Mouse (Mus musculus) adrenal gland, adult 8-10 months (tissue): ENCODE data around the gene Gm7945. TPM values are rescaled to one million over a fixed set of nuclear protein-coding genes. Genes with fewer than 3 reads are reported as not detected.
"Not testable (repeated sequence)": the region's sequence is repeated elsewhere in the genome, so short reads cannot be mapped to it uniquely, and the experiment has no call there.

Experiments
- DNase-seq: peaks from one replicate; pipeline ENCODE4 v3.0.0; 2022
- total RNA-seq, 4 experiments: library from RNA; stranded (reverse); gene quantifications; 2 replicates each; pipeline ENCODE4 v1.2.4; 2022

Gm7945 gene
- not detected for total RNA-seq

DNA sequence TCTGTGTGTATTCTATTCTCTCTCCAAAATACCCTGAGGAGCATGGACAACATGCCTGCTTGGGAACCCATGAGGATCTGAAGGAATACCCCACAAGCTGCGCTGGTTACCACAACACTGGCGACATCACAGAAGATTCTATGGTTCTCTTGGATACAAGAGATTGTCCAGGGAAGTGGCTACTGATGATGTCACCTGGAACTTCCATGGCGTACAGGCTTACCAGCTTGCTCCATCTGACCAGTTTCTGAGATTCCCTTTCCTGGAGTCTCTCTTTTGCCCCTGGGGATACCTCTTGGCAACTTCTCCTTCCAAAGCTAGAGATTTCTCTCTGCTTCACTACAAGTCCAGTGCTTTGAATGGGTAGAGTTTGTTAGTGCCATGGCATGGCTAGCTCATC lies at the start of gene Gm7945:
Gm7945 (minus strand) TSS at position 101 of the 400 bp plus-strand sequence.
- not testable (repeated sequence) for DNase-seq

DNA sequence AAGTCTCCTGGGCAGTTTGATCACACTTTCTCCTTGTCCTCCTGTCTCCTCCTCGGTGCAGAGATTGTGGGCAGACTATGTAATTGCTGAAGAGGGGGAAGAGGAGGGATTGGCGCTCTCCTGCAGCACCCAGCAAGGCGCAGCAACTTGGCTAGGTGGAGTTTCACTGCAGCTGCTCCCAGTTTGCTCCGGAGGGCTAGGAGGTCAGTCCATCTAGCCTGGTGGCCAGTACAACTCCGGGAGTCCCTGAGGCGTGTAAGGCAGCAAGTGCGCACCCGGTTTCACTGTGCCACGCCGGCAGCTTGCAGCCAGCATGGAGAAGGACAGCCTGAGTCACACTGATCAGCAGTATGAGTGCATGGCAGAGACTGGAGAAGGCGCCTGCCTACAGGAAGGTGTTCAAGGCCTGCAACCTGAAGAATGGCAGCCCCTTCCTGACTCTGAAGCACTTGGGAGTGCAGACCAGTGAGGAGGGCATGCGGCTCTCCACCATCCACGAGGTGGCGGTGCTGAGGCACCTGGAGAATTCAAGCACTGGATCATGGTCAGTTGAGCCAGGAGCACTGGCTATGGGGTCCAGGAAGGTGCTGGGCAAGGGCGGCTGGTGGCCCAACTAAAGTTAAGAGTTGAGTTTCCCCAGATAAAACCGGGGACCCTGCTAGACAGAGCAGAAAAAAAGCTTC lies 39.4 kb upstream of the Gm7945 start:
- DNase-seq = not testable (repeated sequence)

DNA sequence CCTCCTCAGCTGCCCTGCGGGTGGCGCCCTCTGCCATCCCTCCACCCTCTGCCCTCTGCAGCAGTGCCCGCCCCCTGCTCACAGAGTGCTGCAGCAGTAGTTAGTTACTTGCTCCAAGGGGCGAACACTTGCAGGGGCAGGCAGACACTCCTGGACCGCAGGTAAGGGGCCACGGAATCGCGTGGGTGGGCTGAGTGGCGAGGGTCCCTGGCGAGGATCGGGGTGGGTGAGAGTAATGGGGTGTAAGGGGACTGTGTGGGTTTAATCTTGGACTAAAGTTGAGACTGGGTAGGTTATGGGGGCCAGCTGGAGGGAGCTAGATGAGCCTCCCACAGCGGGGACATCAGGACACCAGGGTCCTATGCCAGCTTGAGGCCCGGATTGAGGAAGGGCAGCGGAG lies 38.5 kb upstream of the Gm7945 start:
- DNase-seq = not testable (repeated sequence)

DNA sequence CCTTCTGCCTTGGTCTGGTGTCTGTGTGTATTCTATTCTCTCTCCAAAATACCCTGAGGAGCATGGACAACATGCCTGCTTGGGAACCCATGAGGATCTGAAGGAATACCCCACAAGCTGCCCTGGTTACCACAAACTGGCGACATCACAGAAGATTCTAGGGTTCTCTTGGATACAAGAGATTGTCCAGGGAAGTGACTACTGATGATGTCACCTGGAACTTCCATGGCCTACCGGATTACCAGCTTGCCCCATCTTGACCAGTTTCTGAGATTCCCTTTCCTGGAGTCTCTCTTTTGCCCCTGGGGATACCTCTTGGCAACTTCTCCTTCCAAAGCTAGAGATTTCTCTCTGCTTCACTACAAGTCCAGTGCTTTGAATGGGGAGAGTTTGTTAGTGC lies 22.0 kb upstream of the Gm7945 start, which contains the start of gene Gm6482:
Gm6482 (minus strand) TSS at position 101 of the 400 bp plus-strand sequence.
- DNase-seq = not testable (repeated sequence)

DNA sequence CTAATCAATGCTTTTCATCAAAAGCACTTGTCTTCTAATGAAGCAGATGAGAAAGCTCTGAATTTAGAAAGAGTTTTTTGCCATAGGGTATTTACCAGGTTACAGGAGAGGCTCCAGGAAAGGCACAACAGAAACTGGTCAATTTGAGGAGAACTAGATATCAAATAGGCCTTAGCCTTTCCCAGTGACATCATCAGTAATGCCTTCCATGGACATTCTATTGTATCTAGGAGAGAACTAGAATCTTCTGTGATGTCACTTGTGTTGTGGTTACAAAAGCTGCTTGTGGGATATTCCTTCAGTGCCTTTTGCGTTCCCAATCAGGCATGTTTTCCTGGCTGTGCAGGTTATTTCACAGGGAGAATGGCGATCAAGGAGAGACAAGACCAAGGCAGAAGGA lies 37.9 kb downstream of the Gm7945 start, which contains the start of gene Gm5798:
Gm5798 (plus strand) TSS at position 301 of the 400 bp plus-strand sequence.
- DNase-seq = not testable (repeated sequence)

Other genes starting within 250 kb of the Gm7945 start
- gene Mbl1, start 234.9 kb downstream of the Gm7945 start, total RNA-seq = not detected
- not detected for gene Sftpd, start 201.2 kb downstream of the Gm7945 start, total RNA-seq
- not detected for gene Gm2832, start 107.6 kb downstream of the Gm7945 start, total RNA-seq
- not detected for gene Gm5798, start 37.8 kb downstream of the Gm7945 start, total RNA-seq
- not detected for gene Gm6482, start 21.9 kb upstream of the Gm7945 start, total RNA-seq
- gene Gm7954, start 67.1 kb upstream of the Gm7945 start, total RNA-seq = not detected
- not detected for gene Gm3486, start 103.1 kb upstream of the Gm7945 start, total RNA-seq
- gene Gm7970, start 169.2 kb upstream of the Gm7945 start, total RNA-seq = not detected
- not detected for gene 1700049E17Rik2, start 186.8 kb upstream of the Gm7945 start, total RNA-seq
- not detected for gene Gm3072, start 238.2 kb upstream of the Gm7945 start, total RNA-seq